Mouse (Mus musculus) G1E (cell line): ENCODE measurements at regions not wholly inside any gene's neighbourhood (a gene's known extent, or its start where the extent isn't known, plus 50 kb on each side); places are given as distances from the start of the nearest gene placed in this dataset.

Source experiments
- CTCF ChIP-seq: IDR thresholded peaks from 2 replicates; pipeline ENCODE4 v1.5.1; 2012; ENCODE audit warnings: low read depth, low read length, inconsistent platforms, mixed read lengths
- GATA1 ChIP-seq: IDR thresholded peaks from 2 replicates; pipeline ENCODE4 v1.6.1; 2012; ENCODE audit warnings: borderline replicate concordance, low read length, inconsistent platforms, mixed read lengths
- TAL1 ChIP-seq: conservative IDR thresholded peaks from 2 replicates; pipeline ENCODE4 v1.6.1; 2012; ENCODE audit warnings: low read depth, low read length, inconsistent platforms, mixed read lengths

GRCm38 (mm10) chr6:117510026-117510425, 331.0 kb upstream of the Zfp637 start:
- TF ChIP-seq GATA1 (no peak), TAL1 (no peak), CTCF (no peak)
